In the genomic region with DNA sequence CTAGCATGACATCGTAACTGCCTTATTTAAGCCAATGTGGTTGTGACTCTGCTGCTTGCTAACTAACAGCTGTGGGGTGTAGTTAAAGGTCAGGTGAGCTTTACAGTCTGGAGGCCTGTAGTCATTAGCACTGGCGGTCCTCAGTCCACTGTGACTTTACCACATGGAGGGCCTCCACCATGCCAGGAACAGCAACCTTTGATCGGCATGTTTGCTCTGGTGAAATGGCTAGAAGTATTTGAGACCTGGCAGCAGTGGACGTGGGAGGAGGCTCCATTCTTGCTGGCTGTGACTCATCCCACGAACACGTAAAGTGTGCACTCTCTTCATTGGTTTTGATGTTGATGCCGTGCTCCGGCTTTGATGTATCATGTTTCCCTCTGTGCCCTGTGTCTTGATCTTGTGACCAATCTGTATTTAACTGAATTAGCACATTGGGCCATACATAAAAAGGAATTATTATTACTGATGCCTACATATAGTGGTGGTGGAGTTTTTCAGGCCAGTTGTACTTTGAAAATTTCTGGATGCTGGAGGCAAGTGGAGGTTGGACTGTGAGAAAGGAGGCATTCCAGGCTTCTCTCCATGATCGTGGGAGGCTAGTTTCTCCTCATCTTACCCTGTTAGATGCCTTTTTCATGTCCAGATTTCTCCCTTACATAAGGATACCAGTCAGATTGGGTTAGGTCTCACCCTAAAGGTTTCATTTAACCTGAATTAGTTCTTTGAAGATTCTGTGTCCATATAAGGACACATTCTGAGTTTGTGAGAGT, we compare ENCODE assay signal across 15 mouse cellular contexts. TPM values are rescaled to one million over a fixed set of nuclear protein-coding genes. Genes with fewer than 3 reads are reported as not detected.
DNase-seq lines count a peak whose midpoint lies in the region; TF ChIP-seq lines count a peak whose summit lies in the region.
"Had no signal": no experiment of that assay in that cellular context is flagged by ENCODE, and none has a peak within 500 bp of the region (broad histone marks: within the 10 kb centered on the region; RNA-seq: fewer than 3 reads in every experiment).

No protein-coding gene starts in this region.

- no peak for TF ChIP-seq POLR2A in embryonic fibroblast, embryonic 13.5 days (IDR thresholded peaks at IDR 0.05; ENCODE audit: low read depth, low read length)

- peaks cover 23% of the 10 kb centered on the region for H3K4me1 ChIP-seq in embryonic fibroblast, embryonic 13.5 days (ENCODE audit: control insufficient read depth, insufficient read depth, low read length)

- no peak for TF ChIP-seq CTCF in embryonic fibroblast, embryonic 13.5 days (IDR thresholded peaks at IDR 0.05; ENCODE audit: borderline replicate concordance, insufficient read depth, low read length)

- peak; percentile 68 for DNase-seq in adrenal gland, adult 2 months
- no peak for DNase-seq in adrenal gland, postnatal 4 days (ENCODE audit: low spot score in 2 of 2)
- DNase-seq in lung, adult 18-20 months = peak; percentile 81 to 84
- no peak for DNase-seq in lung, postnatal 14 days
- DNase-seq in lung, postnatal 36 days = peak; percentile 80
- DNase-seq in B cell, adult 2 months = no peak
- DNase-seq in frontal cortex, postnatal 25 days (ENCODE audit: low spot score in 2 of 2) = no peak

- H3K27ac ChIP-seq in embryonic fibroblast, embryonic 13.5 days (ENCODE audit: insufficient read depth, low read length) = peak overlapping the region; percentile 87
- H3K27ac ChIP-seq: heart, embryonic 15.5 days; limb, embryonic 15.5 days; midbrain, embryonic 12.5 days had no signal

- no peak overlapping the region for H3K4me3 ChIP-seq in embryonic fibroblast, embryonic 13.5 days (ENCODE audit: insufficient read depth, low read length)
- H3K4me3 ChIP-seq: heart, embryonic 15.5 days; limb, embryonic 15.5 days; midbrain, embryonic 12.5 days had no signal

RNA-seq across cellular contexts. Expression of a gene that starts 5.9 kb away (rescaled TPM):
- not detected for total RNA-seq in adrenal gland, adult 2 months (2021)
- not detected in 2 replicates for polyA plus RNA-seq in adrenal gland, adult 2 months (2012; rRNA removed)
- not detected for total RNA-seq in adrenal gland, postnatal 4 days (2021)
- polyA plus RNA-seq in embryonic fibroblast, embryonic 13.5 days (2011; ENCODE audit: insufficient read length, low read depth, missing spikeins) = not detected in 2 replicates
- total RNA-seq: adrenal gland, adult 18-20 months; common myeloid progenitor, adult 5-6 weeks; layer of hippocampus, adult 8-10 months had no signal
- polyA plus RNA-seq: forebrain, embryonic 14.5 days had no signal

Comparison
In these comparisons a context has a peak if more than half of its experiments do, and no peak if none do; other contexts are left out.
1. DNase-seq: peak in adrenal gland, adult 2 months (single experiment), lung, adult 18-20 months (2 of 2) and lung, postnatal 36 days (single experiment); none in adrenal gland, postnatal 4 days (0 of 2), lung, postnatal 14 days (single experiment), B cell, adult 2 months (0 of 2) and frontal cortex, postnatal 25 days (0 of 2).